ENCODE assay signal across 24 mouse cellular contexts in genomic region chr3:99046190-99046589, GRCm38 (mm10).
"Had no signal": no experiment of that assay in that cellular context is flagged by ENCODE, and none has a peak within 500 bp of the region (broad histone marks: within the 10 kb centered on the region; RNA-seq: fewer than 3 reads in every experiment).

No protein-coding gene starts in this region.

- DNase-seq: gastrocnemius, adult 2 months; gastrocnemius, postnatal 10 days; gastrocnemius, postnatal 25 days; heart, adult 18-20 months; heart, postnatal 10 days; heart, postnatal 4 days; kidney, adult 18-20 months; kidney, adult 8-10 months; kidney, postnatal 10 days; kidney, postnatal 25 days; kidney, postnatal 4 days; lung, adult 18-20 months had no signal

- H3K9me3 ChIP-seq: heart, embryonic 10.5 days; heart, embryonic 12.5 days; hindbrain, embryonic 10.5 days; hindbrain, embryonic 13.5 days; hindbrain, embryonic 15.5 days; intestine, embryonic 15.5 days; limb, embryonic 13.5 days; liver, embryonic 15.5 days had no signal

- H3K4me3 ChIP-seq: gastrocnemius, adult 2 months; heart, embryonic 10.5 days; heart, embryonic 12.5 days; hindbrain, embryonic 10.5 days; hindbrain, embryonic 13.5 days; hindbrain, embryonic 15.5 days; intestine, embryonic 15.5 days; layer of hippocampus, adult 2 months; left cerebral cortex, adult 2 months; limb, embryonic 13.5 days; liver, embryonic 15.5 days had no signal

- H3K4me2 ChIP-seq: heart, embryonic 12.5 days; hindbrain, embryonic 13.5 days; hindbrain, embryonic 15.5 days; intestine, embryonic 15.5 days; limb, embryonic 13.5 days; liver, embryonic 15.5 days had no signal

- H3K36me3 ChIP-seq: heart, embryonic 10.5 days; heart, embryonic 12.5 days; hindbrain, embryonic 10.5 days; hindbrain, embryonic 13.5 days; hindbrain, embryonic 15.5 days; intestine, embryonic 15.5 days; limb, embryonic 13.5 days; liver, embryonic 15.5 days had no signal

- ATAC-seq: inflammation-experienced regulatory T-cells, adult 6 months; intestine, embryonic 15.5 days; intestine, postnatal 0 days had no signal

- H3K4me1 ChIP-seq: heart, embryonic 10.5 days; heart, embryonic 12.5 days; hindbrain, embryonic 10.5 days; hindbrain, embryonic 13.5 days; hindbrain, embryonic 15.5 days; intestine, embryonic 15.5 days; liver, embryonic 15.5 days had no signal

- H3K27ac ChIP-seq: gastrocnemius, adult 2 months; heart, embryonic 10.5 days; hindbrain, embryonic 10.5 days; hindbrain, embryonic 13.5 days; hindbrain, embryonic 15.5 days; intestine, embryonic 15.5 days; layer of hippocampus, adult 2 months; left cerebral cortex, adult 2 months; limb, embryonic 13.5 days; liver, embryonic 15.5 days had no signal

- H3K9ac ChIP-seq: heart, embryonic 12.5 days; hindbrain, embryonic 13.5 days; hindbrain, embryonic 15.5 days; intestine, embryonic 15.5 days; limb, embryonic 13.5 days; liver, embryonic 15.5 days had no signal

- H3K27me3 ChIP-seq: heart, embryonic 12.5 days; hindbrain, embryonic 13.5 days; hindbrain, embryonic 15.5 days; intestine, embryonic 15.5 days; limb, embryonic 13.5 days; liver, embryonic 15.5 days had no signal
